Comparison of ENCODE assay signal across 8 mouse cellular contexts in the genomic region with DNA sequence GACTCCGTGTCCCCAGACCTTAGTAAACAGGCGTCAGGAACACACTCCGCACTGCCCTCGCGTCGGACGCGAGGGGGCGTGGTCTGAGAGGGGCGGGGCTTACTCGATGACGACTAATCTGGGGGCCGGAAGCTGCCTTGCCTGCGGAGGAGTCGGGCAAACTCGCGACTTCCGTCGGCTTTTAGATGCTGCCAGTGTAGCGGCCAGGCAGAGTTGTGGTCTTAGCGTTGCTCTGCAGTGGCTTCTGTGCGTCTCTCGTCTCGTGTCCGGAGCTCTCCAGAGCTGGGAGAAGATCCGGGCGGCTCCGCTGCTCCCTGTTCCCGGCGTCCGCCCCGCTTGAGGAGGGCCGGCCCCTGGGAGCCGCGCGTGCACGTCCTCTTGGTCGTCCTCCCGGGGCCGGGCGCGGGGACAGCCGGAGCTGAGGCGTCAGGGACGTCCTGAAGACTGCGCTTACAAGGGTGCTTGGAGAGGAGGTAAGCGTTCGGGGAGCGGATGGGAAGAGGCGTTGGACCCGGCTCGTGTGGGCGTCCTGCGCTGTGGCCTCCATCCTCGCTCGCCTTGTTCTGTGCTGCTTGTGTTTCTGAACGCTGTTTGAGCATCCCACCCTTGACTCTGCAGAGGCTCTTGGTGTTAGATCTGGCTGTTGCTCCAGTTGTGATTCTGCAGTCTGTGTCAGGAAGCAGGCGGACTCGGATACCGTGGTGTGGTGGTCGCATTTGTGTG. TPM values are rescaled to one million over a fixed set of nuclear protein-coding genes. Genes with fewer than 3 reads are reported as not detected.
DNase-seq lines count a peak whose midpoint lies in the region; ATAC-seq and TF ChIP-seq lines count a peak whose summit lies in the region.

A gene (plus strand): TSS at position 181 of the 723 bp plus-strand sequence.

- peak; percentile 98 for ATAC-seq in embryonic facial prominence, embryonic 15.5 days (ENCODE audit: insufficient number of reproducible peaks, low FRiP score, low TSS enrichment, low read depth)
- ATAC-seq in limb, embryonic 14.5 days (ENCODE audit: low FRiP score, low read depth): peak; percentile 100
- ATAC-seq in midbrain, postnatal 0 days (ENCODE audit: low FRiP score): peak; percentile 99

- WGBS in bone marrow, adult 2 months: under 1% methylated on average over 61 of the region's 61 CpGs
- under 1% methylated on average over 61 of the region's 61 CpGs for WGBS in embryonic facial prominence, embryonic 15.5 days
- WGBS in limb, embryonic 14.5 days: under 1% methylated on average over 57 of the region's 61 CpGs
- 0% methylated on average over 57 of the region's 61 CpGs for WGBS in midbrain, postnatal 0 days

- TF ChIP-seq POLR2A in bone marrow, adult 2 months (IDR thresholded peaks at IDR 0.05; ENCODE audit: borderline replicate concordance, control insufficient read depth, low read depth, low read length): peak; percentile 73; the same call in 1 of the 2 replicates
- peak; percentile 92 for TF ChIP-seq POLR2A in limb, embryonic 14.5 days (IDR thresholded peaks at IDR 0.05; ENCODE audit: borderline replicate concordance, extremely low read depth, insufficient read depth, insufficient read length)

- H3K36me3 ChIP-seq in embryonic facial prominence, embryonic 15.5 days: no peaks in the 10 kb centered on the region
- H3K36me3 ChIP-seq in limb, embryonic 14.5 days (ENCODE audit: control insufficient read depth, insufficient read depth, low read length): no peaks in the 10 kb centered on the region
- no peaks in the 10 kb centered on the region for H3K36me3 ChIP-seq in midbrain, postnatal 0 days (ENCODE audit: insufficient read depth, low read length)

- H3K27me3 ChIP-seq in embryonic facial prominence, embryonic 15.5 days: no peaks in the 10 kb centered on the region
- no peaks in the 10 kb centered on the region for H3K27me3 ChIP-seq in limb, embryonic 14.5 days (ENCODE audit: control insufficient read depth, insufficient read depth, low read length)
- H3K27me3 ChIP-seq in midbrain, postnatal 0 days (ENCODE audit: insufficient read depth, low read length): no peaks in the 10 kb centered on the region

- H3K4me3 ChIP-seq in bone marrow, adult 2 months (replicated peaks; ENCODE audit: control insufficient read depth, low read depth, low read length): peak within 1 kb of the TSS; percentile 87
- H3K4me3 ChIP-seq in embryonic facial prominence, embryonic 15.5 days (replicated peaks): peak within 1 kb of the TSS; percentile 91
- H3K4me3 ChIP-seq in limb, embryonic 14.5 days (replicated peaks; ENCODE audit: low read length): peak within 1 kb of the TSS; percentile 100
- H3K4me3 ChIP-seq in midbrain, postnatal 0 days (ENCODE audit: low read depth, low read length): peak within 1 kb of the TSS; percentile 90

- peak within 1 kb of the TSS; percentile 66 for H3K4me2 ChIP-seq in embryonic facial prominence, embryonic 15.5 days (replicated peaks)
- peak within 1 kb of the TSS; percentile 86 for H3K4me2 ChIP-seq in limb, embryonic 14.5 days (replicated peaks; ENCODE audit: low read depth, low read length, severe bottlenecking)
- H3K4me2 ChIP-seq in midbrain, postnatal 0 days (ENCODE audit: low read depth, low read length, poor library complexity, severe bottlenecking): peak within 1 kb of the TSS; percentile 73

- DNase-seq in 416B (ENCODE audit: low read depth): peak; percentile 93
- peak; percentile 96 for DNase-seq in heart, adult 8-10 months (ENCODE audit: low spot score)
- peak; percentile 95 for DNase-seq in kidney, adult 9 months
- peak; percentile 88 for DNase-seq in limb, embryonic 14.5 days (ENCODE audit: low spot score)
- DNase-seq in midbrain, postnatal 0 days (ENCODE audit: low spot score): peak; percentile 94
- DNase-seq in spleen, postnatal 14 days (ENCODE audit: low spot score in 2 of 2): peak; percentile 94 to 96

- H3K27ac ChIP-seq in bone marrow, adult 2 months (ENCODE audit: control insufficient read depth, insufficient read depth, low read depth, low read length, poor library complexity): peak within 1 kb of the TSS; percentile 71
- H3K27ac ChIP-seq in embryonic facial prominence, embryonic 15.5 days (replicated peaks): peak within 1 kb of the TSS; percentile 84
- H3K27ac ChIP-seq in limb, embryonic 14.5 days (replicated peaks; ENCODE audit: low read depth, low read length): peak within 1 kb of the TSS; percentile 80
- H3K27ac ChIP-seq in midbrain, postnatal 0 days (ENCODE audit: low read depth, low read length): peak within 1 kb of the TSS; percentile 87

- peak within 1 kb of the TSS; percentile 76 for H3K9ac ChIP-seq in embryonic facial prominence, embryonic 15.5 days
- peak within 1 kb of the TSS; percentile 92 for H3K9ac ChIP-seq in limb, embryonic 14.5 days (ENCODE audit: low read depth, low read length, severe bottlenecking)
- H3K9ac ChIP-seq in midbrain, postnatal 0 days (replicated peaks; ENCODE audit: low read length, poor library complexity, severe bottlenecking): peak within 1 kb of the TSS; percentile 87

- H3K4me1 ChIP-seq in bone marrow, adult 2 months (ENCODE audit: control insufficient read depth, insufficient read depth, low read length): no peaks in the 10 kb centered on the region; the same call in 1 of the 2 replicates
- peaks cover 12% of the 10 kb centered on the region; the same call in 1 of the 2 replicates for H3K4me1 ChIP-seq in embryonic facial prominence, embryonic 15.5 days
- peaks cover 7% of the 10 kb centered on the region for H3K4me1 ChIP-seq in limb, embryonic 14.5 days (ENCODE audit: control insufficient read depth, insufficient read depth, low read length)
- H3K4me1 ChIP-seq in midbrain, postnatal 0 days (ENCODE audit: insufficient read depth, low read length): no peaks in the 10 kb centered on the region

- no peak for TF ChIP-seq CTCF in bone marrow, adult 2 months (IDR thresholded peaks at IDR 0.05; ENCODE audit: control insufficient read depth, insufficient read depth, low read length)
- peak; percentile 46 for TF ChIP-seq CTCF in midbrain, postnatal 0 days (IDR thresholded peaks at IDR 0.05)

- H3K9me3 ChIP-seq in embryonic facial prominence, embryonic 15.5 days (replicated peaks): no peaks in the 10 kb centered on the region
- no peaks in the 10 kb centered on the region for H3K9me3 ChIP-seq in limb, embryonic 14.5 days (ENCODE audit: control insufficient read depth, low read length)
- H3K9me3 ChIP-seq in midbrain, postnatal 0 days (ENCODE audit: low read length): no peaks in the 10 kb centered on the region

RNA-seq across cellular contexts. Expression of the gene that starts here (rescaled TPM):
- polyA plus RNA-seq in bone marrow, adult 2 months (2011; ENCODE audit: insufficient read depth, insufficient read length, low replicate concordance, missing spikeins): 14.6 and 19.1 TPM in 2 replicates
- 34.2 and 35.3 TPM in 2 replicates for polyA plus RNA-seq in embryonic facial prominence, embryonic 15.5 days (2015; fragmentation: Nextera tagmentation; extraction: Ambion mirVana)
- 10 to 100 TPM; 21.7 to 30.7 (median 25.6) TPM for total RNA-seq in heart, adult 8-10 months (2022)
- 19.5 and 24.8 TPM in 2 replicates for polyA plus RNA-seq in limb, embryonic 14.5 days (2012; rRNA removed)
- 26.5 and 32.2 TPM in 2 replicates for polyA plus RNA-seq in limb, embryonic 14.5 days (2014; fragmentation: Nextera tagmentation; extraction: Ambion mirVana)
- total RNA-seq in midbrain, postnatal 0 days (2014; rRNA removed): 15.2 and 19.2 TPM in 2 replicates
- 37.2 and 51.2 TPM in 2 replicates for polyA plus RNA-seq in midbrain, postnatal 0 days (2015; fragmentation: Nextera tagmentation; extraction: Ambion mirVana)

Comparison
In these comparisons a context has a peak if more than half of its experiments do, and no peak if none do; other contexts are left out.
1. Peak in every context shown above with its lines: DNase-seq, ATAC-seq, H3K4me3 ChIP-seq and H3K27ac ChIP-seq.